Mouse (Mus musculus): ENCODE data around the gene Specc1.

Gene Specc1

DNA sequence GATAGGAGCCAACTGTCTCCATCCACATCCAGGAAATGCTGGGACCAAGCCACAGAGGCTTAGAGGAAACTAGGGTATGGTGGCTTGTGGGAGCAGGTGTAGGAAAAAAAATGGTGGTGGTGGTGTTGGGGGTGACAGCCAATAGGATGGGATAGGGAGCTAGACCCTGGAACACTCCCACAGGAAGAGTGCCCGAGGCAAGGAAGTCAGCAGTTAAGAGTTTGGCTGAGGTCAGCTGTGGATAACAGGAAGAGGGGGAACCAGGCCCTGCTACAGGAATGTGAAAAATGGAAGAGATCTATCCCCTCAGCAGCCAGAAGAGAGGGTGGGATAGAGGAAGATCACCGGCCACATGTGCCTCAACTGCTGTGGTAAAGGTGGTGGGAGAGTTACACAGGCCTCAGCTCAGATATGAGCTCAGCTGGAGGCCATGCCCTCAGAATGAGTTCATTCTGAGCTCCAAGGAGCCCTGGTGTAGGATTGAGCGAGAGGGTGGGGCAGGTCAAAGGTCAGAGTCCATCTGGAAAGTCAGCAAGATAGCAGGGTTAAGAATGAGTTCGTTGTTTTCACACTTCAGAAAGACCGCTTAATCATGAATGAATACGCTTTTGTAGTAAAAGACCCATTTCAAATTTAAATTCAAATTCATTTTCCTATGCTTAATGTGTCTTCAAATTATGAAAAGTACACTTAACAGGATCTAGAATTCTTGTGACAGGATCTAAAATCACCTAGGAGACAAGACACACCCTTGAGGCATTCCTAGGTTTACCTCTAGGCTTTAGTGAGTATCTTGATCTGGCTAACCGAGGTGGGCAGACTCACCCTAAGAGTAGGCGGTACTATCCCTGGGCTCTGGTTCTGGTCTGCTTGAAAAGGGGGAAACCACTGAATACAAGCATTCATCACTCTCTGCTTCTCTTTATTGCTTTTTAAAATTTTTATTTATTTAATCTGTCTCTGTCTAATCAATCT, 94.1 kb downstream of the Specc1 start:
- no peak for DNase-seq (ENCODE audit: low spot score)

DNA sequence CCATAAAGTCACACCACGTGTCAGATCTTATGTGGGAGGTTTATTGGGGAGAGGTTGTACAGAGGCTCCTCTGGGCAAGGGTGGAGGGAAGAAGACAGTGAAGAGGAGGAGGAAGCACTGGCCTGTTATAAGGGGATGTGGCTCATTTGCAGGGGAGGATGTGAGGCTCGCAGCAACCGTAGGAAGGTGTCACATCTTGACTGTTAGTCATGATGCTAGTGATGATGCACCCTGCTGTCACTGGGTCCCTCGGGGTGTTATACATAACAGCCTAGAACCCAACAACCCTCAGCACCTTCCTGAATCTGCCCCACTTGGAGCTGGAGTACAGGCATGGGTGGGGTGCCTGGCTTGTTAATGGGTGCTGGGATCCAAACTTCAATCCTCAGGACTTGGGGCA, 94.9 kb downstream of the Specc1 start:
- DNase-seq (ENCODE audit: low spot score): no peak

GRCm38 (mm10) chr11:62053928-62054327, 97.4 kb downstream of the Specc1 start:
- no peak for DNase-seq (ENCODE audit: low spot score)

- DNase-seq (ENCODE audit: low spot score): no peak
Measured at GRCm38 (mm10) chr11:62064565-62064964, 108.0 kb downstream of the Specc1 start.

DNA sequence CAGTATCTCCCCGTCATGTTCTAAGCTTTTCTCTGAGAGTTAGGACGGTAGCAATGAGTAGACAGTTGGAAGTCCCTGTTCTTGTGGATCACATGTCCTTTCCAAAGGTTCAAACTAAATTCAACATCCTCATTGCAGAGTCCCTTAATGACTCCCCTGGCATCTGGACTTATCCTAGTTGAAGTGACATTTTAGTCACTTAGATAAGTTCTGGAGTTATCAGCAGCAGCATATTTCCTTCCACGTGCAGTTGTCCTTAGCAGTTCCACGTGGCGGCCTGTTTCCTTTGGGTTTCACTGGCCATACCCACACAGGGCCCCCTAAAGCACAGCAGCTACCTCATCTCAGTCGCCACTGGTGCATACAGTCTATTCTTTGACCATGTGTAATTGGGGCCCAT, 109.1 kb downstream of the Specc1 start:
- no peak for DNase-seq (ENCODE audit: low spot score)

GRCm38 (mm10) chr11:62069554-62069953, 113.0 kb downstream of the Specc1 start:
- no peak for DNase-seq (ENCODE audit: low spot score)

GRCm38 (mm10) chr11:62070206-62070605, 113.6 kb downstream of the Specc1 start:
- peak; percentile 90 for DNase-seq (ENCODE audit: low spot score)

DNA sequence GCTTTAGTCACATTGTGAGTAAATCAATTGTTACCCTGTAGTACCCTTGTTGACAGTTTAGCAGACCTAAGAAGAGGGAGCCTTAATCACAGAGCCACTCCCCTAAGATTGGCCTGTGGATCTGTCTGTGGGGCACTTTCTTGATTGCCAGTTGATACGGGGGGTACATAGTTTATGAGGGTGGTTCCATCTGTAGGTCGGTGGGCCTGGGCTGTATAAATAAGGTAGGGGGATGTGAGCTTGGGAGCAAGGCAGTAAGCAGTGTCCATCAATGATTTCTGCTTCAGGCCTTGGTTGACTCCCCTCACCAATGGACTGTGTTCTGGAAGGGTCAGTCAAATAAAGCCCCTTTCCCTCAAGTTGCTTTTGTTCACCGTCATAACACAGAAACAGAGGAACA, 115.8 kb downstream of the Specc1 start:
- DNase-seq (ENCODE audit: low spot score): no peak

- no peak for DNase-seq (ENCODE audit: low spot score)
Measured at GRCm38 (mm10) chr11:62073575-62074140, 117.1 kb downstream of the Specc1 start.

DNA sequence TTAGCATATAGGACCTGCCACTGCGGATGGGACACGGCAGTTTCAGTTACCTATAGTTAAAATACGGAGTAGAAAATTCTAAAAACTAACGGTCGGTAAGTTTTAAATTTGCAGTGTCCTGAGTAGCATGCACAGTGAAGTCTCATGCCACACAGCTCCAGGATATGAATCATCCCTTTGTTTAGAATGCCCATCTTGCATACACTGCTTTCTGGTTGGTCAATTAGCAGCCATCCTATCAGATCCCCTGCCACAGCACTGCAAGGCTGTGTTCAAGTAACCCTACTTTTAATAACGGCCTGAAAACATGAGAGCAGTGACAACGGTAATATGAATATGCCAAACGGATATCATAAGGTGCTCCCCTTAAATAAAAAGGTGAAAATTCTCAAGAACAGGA, 118.0 kb downstream of the Specc1 start:
- no peak for DNase-seq (ENCODE audit: low spot score)

DNA sequence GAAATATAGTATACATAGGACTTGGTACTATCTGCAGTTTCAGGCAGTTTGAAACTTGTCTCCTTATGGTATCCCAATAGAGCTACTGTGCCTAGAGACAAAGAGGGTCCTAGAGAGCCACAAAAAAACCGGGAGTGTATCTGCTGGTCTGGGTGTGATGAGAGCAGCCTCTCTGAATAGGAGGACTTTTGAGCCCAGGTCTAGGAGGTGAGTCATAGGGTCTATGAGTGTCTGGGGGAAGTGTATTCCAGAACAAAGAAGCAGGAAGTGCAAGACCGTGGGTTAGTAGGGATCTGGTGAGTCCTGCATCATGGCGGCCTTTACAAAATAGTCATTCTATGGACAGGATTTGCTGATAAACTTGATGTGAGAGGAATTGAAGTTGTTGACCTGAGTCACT, 118.5 kb downstream of the Specc1 start:
- no peak for DNase-seq (ENCODE audit: low spot score)

- no peak for DNase-seq (ENCODE audit: low spot score)
Measured at GRCm38 (mm10) chr11:62075551-62075950, 119.0 kb downstream of the Specc1 start.

- peak; percentile 99 for DNase-seq (ENCODE audit: low spot score)
Measured at GRCm38 (mm10) chr11:62076345-62077156, 120.0 kb downstream of the Specc1 start.

DNA sequence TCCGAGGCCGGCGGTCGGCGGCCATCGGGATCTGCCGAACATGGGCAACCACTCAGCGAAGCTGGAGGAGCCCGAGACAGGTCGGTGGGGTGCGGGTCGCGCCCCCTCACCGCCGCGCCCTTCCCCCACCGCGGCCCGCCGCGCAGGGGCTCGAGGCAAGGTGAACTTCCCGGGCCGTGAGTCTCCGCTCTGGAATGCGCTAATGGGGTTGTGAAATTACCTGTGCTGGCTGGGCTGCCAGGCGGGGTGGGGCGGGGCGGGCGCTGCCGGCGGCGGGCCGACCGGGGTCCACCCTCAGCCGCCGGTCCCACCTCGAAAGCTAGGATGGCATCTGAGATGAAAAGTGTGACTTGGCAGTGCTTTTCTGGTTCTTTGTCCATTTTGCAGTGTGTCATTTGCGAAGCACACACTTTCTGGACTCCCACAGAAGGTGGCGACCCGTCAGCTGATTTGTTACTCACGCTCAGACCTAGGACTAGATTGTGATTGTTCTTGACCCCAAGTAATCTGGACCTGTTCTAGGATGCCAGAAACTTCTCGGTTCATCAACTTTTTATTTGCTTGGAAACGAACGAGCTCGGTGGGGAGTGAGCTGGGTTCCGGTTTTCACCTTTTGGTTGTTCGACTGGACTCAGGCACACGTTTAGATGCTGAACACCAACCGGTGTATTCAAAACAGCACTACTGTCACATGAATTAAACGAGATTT, 120.7 kb downstream of the Specc1 start:
- DNase-seq (ENCODE audit: low spot score): peak; percentile 59

DNA sequence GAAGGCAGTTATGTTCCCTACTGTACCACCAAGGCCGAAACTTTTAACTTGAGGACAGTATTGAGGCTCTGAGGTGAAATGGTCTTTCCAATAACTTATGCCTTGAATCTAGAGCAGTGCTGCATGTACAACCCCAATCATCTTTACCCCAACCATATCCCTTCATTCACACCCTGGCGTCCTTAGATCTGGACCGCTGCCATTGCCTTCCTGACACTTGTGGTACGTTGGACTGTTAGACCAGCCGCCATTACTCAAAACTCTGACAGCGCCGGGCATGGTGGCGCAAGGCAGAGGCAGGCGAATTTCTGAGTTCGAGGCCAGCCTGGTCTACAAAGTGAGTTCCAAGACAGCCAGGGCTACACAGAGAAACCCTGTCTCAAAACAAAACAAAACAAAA, 121.8 kb downstream of the Specc1 start:
- no peak for DNase-seq (ENCODE audit: low spot score)

DNA sequence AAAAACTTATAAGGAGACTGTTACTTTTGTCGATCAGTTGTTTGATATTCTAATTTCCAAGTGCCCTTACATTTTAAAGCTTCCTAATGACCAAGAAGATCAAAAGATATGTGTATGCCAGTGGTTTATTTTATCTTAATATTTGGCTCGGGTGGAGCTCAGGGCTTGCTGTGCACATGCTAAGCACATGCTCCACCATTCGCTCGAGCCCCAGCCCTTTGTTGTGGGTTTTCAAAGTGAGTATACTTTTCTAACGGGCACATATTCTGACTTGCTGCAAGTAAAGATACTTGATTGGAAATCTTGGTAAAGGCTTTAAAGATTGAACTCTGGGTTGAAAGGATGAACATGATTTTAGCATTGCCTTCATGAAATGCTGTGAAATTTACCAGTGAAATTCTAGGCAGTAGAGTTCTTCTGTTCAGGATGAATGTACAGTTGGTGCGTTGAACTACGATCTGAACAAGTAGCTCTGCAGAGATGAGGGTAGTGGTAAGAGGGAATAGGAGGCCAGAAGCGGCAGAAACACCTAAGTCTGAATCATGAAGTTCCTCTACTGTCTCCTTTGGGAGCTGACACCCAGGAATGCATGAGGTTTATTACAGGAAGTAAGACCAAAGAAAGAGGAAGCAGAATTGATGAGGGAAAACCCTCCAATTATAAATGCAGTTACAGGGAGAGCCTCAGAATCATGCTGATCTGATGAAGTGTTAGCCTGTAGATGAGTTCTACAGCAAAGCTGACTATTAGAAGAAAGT, 122.7 kb downstream of the Specc1 start:
- no peak for DNase-seq (ENCODE audit: low spot score)

GRCm38 (mm10) chr11:62080476-62080875, 123.9 kb downstream of the Specc1 start:
- DNase-seq (ENCODE audit: low spot score): no peak

- no peak for DNase-seq (ENCODE audit: low spot score)
Measured at GRCm38 (mm10) chr11:62086648-62087047, 130.1 kb downstream of the Specc1 start.

- DNase-seq (ENCODE audit: low spot score): no peak
Measured at GRCm38 (mm10) chr11:62087051-62087450, 130.5 kb downstream of the Specc1 start.

DNA sequence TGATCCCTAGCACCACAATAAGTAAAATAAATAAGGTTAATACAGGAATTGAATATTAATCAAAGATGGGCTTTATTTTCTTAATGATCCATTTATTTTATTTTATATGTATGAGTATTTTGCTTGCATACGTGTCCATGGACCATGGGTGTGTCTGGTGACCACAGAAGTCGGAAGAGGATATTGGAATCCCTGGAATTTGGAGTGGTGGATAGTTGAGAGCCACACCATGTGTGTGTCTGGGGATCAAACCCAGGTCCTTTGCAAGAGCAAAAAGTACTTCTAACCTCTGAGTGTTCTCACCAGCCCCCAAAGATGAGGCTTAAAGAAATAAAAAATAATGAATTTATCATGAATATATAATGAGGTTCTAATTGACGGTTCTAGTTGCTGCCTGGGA, 132.1 kb downstream of the Specc1 start:
- DNase-seq (ENCODE audit: low spot score): no peak

GRCm38 (mm10) chr11:62090321-62090720, 133.8 kb downstream of the Specc1 start:
- no peak for DNase-seq (ENCODE audit: low spot score)

Measured in adipocyte (in vitro differentiated cells).